Mouse (Mus musculus) limb, embryonic 11.5 days (tissue): Measurements from ENCODE around the gene Pik3cd. TPM values are rescaled to one million over a fixed set of nuclear protein-coding genes. Genes with fewer than 3 reads are reported as not detected.

ENCODE experiments used
- ATAC-seq: fragments of 200-750 bp; cut with Nextera tagmentation; 2 replicates; pipeline ENCODE4 v1.8.0; 2017; ENCODE audit warnings: low read depth; ENCODE audit not compliant: insufficient number of reproducible peaks, low FRiP score, low TSS enrichment
- DNase-seq: peaks from one replicate; pipeline ENCODE4 v3.0.0-alpha.2; 2015; ENCODE audit warnings: low spot score
- H3K27ac ChIP-seq: fragments of 300-500 bp; sonication (generic); replicated peaks from 2 replicates; pipeline ENCODE4 v1.5.1; 2014; ENCODE audit warnings: low read depth, mild to moderate bottlenecking, low read length
- H3K27me3 ChIP-seq: fragments of 300-500 bp; sonication (generic); 2 replicates; pipeline ENCODE4 v1.6.1; 2014; ENCODE audit warnings: mild to moderate bottlenecking, low read length, mixed read lengths; ENCODE audit not compliant: control insufficient read depth, insufficient read depth
- H3K36me3 ChIP-seq: fragments of 300-500 bp; sonication (generic); 2 replicates; pipeline ENCODE4 v1.6.1; 2014; ENCODE audit warnings: mild to moderate bottlenecking, low read length, moderate library complexity, mixed read lengths; ENCODE audit not compliant: control insufficient read depth, insufficient read depth
- H3K4me1 ChIP-seq: fragments of 300-500 bp; sonication (generic); 2 replicates; pipeline ENCODE4 v1.6.1; 2014; ENCODE audit warnings: low read length, mixed read lengths; ENCODE audit not compliant: control insufficient read depth, insufficient read depth
- H3K4me2 ChIP-seq: fragments of 300-500 bp; sonication (generic); 2 replicates; pipeline ENCODE4 v1.6.1; 2014; ENCODE audit warnings: low read depth, mild to moderate bottlenecking, moderate library complexity; ENCODE audit not compliant: severe bottlenecking
- H3K4me3 ChIP-seq: fragments of 300-500 bp; sonication (generic); 2 replicates; pipeline ENCODE4 v1.5.1; 2014; ENCODE audit warnings: low read depth, low read length
- H3K9ac ChIP-seq: fragments of 300-500 bp; sonication (generic); 2 replicates; pipeline ENCODE4 v1.6.1; 2014; ENCODE audit warnings: mild to moderate bottlenecking, low read length
- H3K9me3 ChIP-seq: fragments of 300-500 bp; sonication (generic); 2 replicates; pipeline ENCODE4 v1.6.1; 2016; ENCODE audit warnings: low read length; ENCODE audit not compliant: control insufficient read depth
- WGBS: fragments of 180-500 bp; shearing (Covaris S2); extraction: QIAGEN DNeasy Blood & Tissue Kit; methylation state at CpG from one replicate; pipeline ENCODE4 v1.1.7; 2014; 5-methylcytosine and 5-hydroxymethylcytosine counted together
- polyA plus RNA-seq: library from polyadenylated mRNA; unstranded; fragments of >200 nt; fragmentation: Nextera tagmentation; extraction: Ambion mirVana; gene quantifications from 2 replicates; pipeline ENCODE4 v1.2.1, GENCODE M21; 2014

Pik3cd gene
- polyA plus RNA-seq, 1 experiment from 2014 or later: 2.7 TPM

- peaks cover 11% of the 10 kb centered on the region for H3K4me1 ChIP-seq
- WGBS: 50% methylated on average over 20 of the region's 20 CpGs
- no peak overlapping the region for H3K9ac ChIP-seq
- no peaks in the 10 kb centered on the region for H3K27me3 ChIP-seq
- H3K4me3 ChIP-seq: no peak overlapping the region
- no peak for DNase-seq
- H3K9me3 ChIP-seq: no peaks in the 10 kb centered on the region
- no peak overlapping the region for H3K4me2 ChIP-seq
- no peaks in the 10 kb centered on the region for H3K36me3 ChIP-seq
- ATAC-seq: no peak
- H3K27ac ChIP-seq: no peak overlapping the region
Measured at GRCm38 (mm10) chr4:149607591-149608308, 94.6 kb downstream of the Pik3cd start.

GRCm38 (mm10) chr4:149606766-149607358 lies 95.5 kb downstream of the Pik3cd start:
- peaks cover 11% of the 10 kb centered on the region for H3K4me1 ChIP-seq
- H3K9me3 ChIP-seq: no peaks in the 10 kb centered on the region
- H3K27ac ChIP-seq: no peak overlapping the region
- H3K27me3 ChIP-seq: no peaks in the 10 kb centered on the region
- H3K4me2 ChIP-seq: no peak overlapping the region
- ATAC-seq (no peak), DNase-seq (no peak)
- 59% methylated on average over 15 of the region's 15 CpGs for WGBS
- H3K4me3 ChIP-seq: no peak overlapping the region
- no peaks in the 10 kb centered on the region for H3K36me3 ChIP-seq
- no peak overlapping the region for H3K9ac ChIP-seq

DNA sequence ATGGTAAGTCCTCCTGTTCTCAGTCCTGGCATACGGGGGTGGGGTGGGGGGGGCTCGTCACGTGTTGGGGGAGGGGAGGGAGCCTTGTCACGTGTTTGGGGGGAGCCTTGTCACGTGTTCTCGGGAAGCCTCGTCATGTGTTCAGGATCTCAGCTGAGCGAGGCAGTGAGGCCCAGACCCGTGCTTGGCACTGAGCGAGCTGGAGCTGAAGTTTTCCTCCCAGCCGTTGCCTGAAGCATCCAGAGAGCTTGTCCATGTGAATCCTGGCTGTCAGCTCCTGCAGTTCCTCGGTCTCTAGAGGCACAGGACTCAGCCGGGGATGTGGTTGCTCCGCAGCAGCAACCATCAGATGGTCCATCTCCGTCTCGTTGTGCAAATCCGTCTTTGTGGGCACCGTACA lies 96.3 kb downstream of the Pik3cd start:
- H3K4me1 ChIP-seq: peaks cover 17% of the 10 kb centered on the region
- DNase-seq (no peak), ATAC-seq (no peak)
- no peaks in the 10 kb centered on the region for H3K27me3 ChIP-seq
- no peaks in the 10 kb centered on the region for H3K9me3 ChIP-seq
- H3K9ac ChIP-seq: no peak overlapping the region
- 80% methylated on average over 18 of the region's 18 CpGs for WGBS
- no peak overlapping the region for H3K4me2 ChIP-seq
- H3K4me3 ChIP-seq: no peak overlapping the region
- no peaks in the 10 kb centered on the region for H3K36me3 ChIP-seq
- no peak overlapping the region for H3K27ac ChIP-seq

DNA sequence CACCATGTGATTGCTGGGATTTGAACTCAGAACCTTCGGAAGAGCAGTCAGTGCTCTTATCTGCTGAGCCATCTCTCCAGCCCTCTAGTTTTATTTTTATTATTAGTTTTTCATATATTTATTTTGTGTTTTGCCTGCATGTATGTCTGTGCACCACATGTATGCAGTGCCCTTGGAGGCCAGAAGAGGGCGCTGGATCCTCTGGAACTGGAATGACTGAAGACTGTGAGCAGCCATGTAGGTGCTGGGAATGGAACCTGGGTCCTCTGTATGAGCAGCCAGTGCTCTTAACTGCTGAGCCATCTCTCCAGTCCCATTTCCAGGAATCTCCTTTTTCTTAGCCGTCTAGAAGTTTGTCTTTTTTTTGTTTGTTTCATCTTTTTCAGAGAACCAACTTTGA lies 97.9 kb downstream of the Pik3cd start:
- ATAC-seq: no peak
- Histone ChIP-seq H3K9me3 (no peaks in the 10 kb centered on the region), H3K27ac (no peak overlapping the region), H3K27me3 (no peaks in the 10 kb centered on the region), H3K9ac (no peak overlapping the region), H3K4me1 (peaks cover 18% of the 10 kb centered on the region), H3K4me3 (no peak overlapping the region), H3K36me3 (no peaks in the 10 kb centered on the region), H3K4me2 (no peak overlapping the region)
- no peak for DNase-seq
- WGBS: 71% methylated on average over 3 of the region's 3 CpGs

DNA sequence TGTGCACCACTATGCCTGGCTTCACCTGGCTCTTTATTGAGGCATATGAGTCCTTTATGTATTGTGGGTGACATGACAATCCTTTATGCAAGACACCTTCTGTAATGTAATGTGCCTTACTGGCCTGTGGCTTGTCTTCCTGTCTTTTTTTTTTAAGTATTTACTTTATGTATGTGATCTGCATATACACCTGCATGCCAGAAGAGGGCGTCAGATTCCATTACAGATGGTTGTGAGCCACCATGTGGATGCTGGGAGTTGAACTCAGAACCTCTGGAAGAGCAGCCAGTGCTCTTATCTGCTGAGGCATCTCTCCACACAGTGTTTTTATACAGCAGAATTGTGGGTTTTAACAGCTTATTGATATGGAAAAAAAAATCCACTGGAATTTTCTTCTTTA lies 98.5 kb downstream of the Pik3cd start:
- peaks cover 15% of the 10 kb centered on the region for H3K4me1 ChIP-seq
- 74% methylated on average over 1 of the region's 1 CpGs for WGBS
- H3K27ac ChIP-seq: no peak overlapping the region
- no peaks in the 10 kb centered on the region for H3K9me3 ChIP-seq
- H3K9ac ChIP-seq: no peak overlapping the region
- ATAC-seq (no peak), DNase-seq (no peak)
- no peak overlapping the region for H3K4me3 ChIP-seq
- H3K27me3 ChIP-seq: no peaks in the 10 kb centered on the region
- no peak overlapping the region for H3K4me2 ChIP-seq
- no peaks in the 10 kb centered on the region for H3K36me3 ChIP-seq

- no peaks in the 10 kb centered on the region for H3K27me3 ChIP-seq
- no peak overlapping the region for H3K9ac ChIP-seq
- H3K27ac ChIP-seq: no peak overlapping the region
- ATAC-seq (no peak), DNase-seq (no peak)
- 64% methylated on average over 7 of the region's 7 CpGs for WGBS
- H3K4me2 ChIP-seq: no peak overlapping the region
- no peak overlapping the region for H3K4me3 ChIP-seq
- no peaks in the 10 kb centered on the region for H3K36me3 ChIP-seq
- peaks cover 7% of the 10 kb centered on the region for H3K4me1 ChIP-seq
- H3K9me3 ChIP-seq: no peaks in the 10 kb centered on the region
Measured at GRCm38 (mm10) chr4:149602236-149602635, 100.1 kb downstream of the Pik3cd start.

- Histone ChIP-seq H3K4me2 (no peak overlapping the region), H3K27me3 (no peaks in the 10 kb centered on the region), H3K9me3 (no peaks in the 10 kb centered on the region), H3K4me3 (no peak overlapping the region), H3K9ac (no peak overlapping the region), H3K4me1 (peaks cover 7% of the 10 kb centered on the region; the same call in 1 of the 2 replicates), H3K36me3 (no peaks in the 10 kb centered on the region), H3K27ac (no peak overlapping the region; the same call in 1 of the 2 replicates)
- WGBS: 39% methylated on average over 4 of the region's 4 CpGs
- ATAC-seq (no peak), DNase-seq (no peak)
Measured at GRCm38 (mm10) chr4:149601484-149601883, 100.9 kb downstream of the Pik3cd start.

GRCm38 (mm10) chr4:149600130-149600529 lies 102.2 kb downstream of the Pik3cd start:
- Histone ChIP-seq H3K4me2 (no peak overlapping the region), H3K4me1 (peaks cover 7% of the 10 kb centered on the region; the same call in 1 of the 2 replicates), H3K27me3 (no peaks in the 10 kb centered on the region), H3K9me3 (no peaks in the 10 kb centered on the region), H3K36me3 (no peaks in the 10 kb centered on the region), H3K9ac (no peak overlapping the region), H3K4me3 (no peak overlapping the region), H3K27ac (no peak overlapping the region)
- WGBS: 84% methylated on average over 4 of the region's 4 CpGs
- DNase-seq: no peak
- ATAC-seq: no peak
